Mouse (Mus musculus) small intestine, adult 2 months (tissue): ENCODE measurements at regions not wholly inside any gene's neighbourhood (a gene's known extent, or its start where the extent isn't known, plus 50 kb on each side); places are given as distances from the start of the nearest gene placed in this dataset.

Experiments used
- H3K27ac ChIP-seq: fragments of 200-500 bp; 2 replicates; pipeline ENCODE4 v1.5.1; 2012; ENCODE audit warnings: low read depth, low read length, control low read depth, inconsistent platforms; ENCODE audit not compliant: insufficient read depth
- H3K27me3 ChIP-seq: fragments of 200-500 bp; 2 replicates; pipeline ENCODE4 v1.6.1; 2012; ENCODE audit warnings: mild to moderate bottlenecking, moderate library complexity, low read length, inconsistent platforms; ENCODE audit not compliant: control insufficient read depth, insufficient read depth
- H3K36me3 ChIP-seq: fragments of 200-500 bp; 2 replicates; pipeline ENCODE4 v1.6.1; 2012; ENCODE audit warnings: mild to moderate bottlenecking, low read length, control low read depth, inconsistent platforms; ENCODE audit not compliant: control insufficient read depth, insufficient read depth
- H3K4me1 ChIP-seq: fragments of 200-500 bp; 2 replicates; pipeline ENCODE4 v1.6.1; 2012; ENCODE audit warnings: low read length, inconsistent platforms, mixed read lengths; ENCODE audit not compliant: control insufficient read depth, insufficient read depth, insufficient read length
- H3K4me3 ChIP-seq: fragments of 200-500 bp; 2 replicates; pipeline ENCODE4 v1.5.1; 2012; ENCODE audit warnings: low read depth, mild to moderate bottlenecking, control low read depth, inconsistent platforms, low read length, moderate library complexity
- CTCF ChIP-seq: fragments of 200-500 bp; IDR thresholded peaks from 2 replicates; pipeline ENCODE4 v1.5.1; 2012; ENCODE audit warnings: low read depth, mild to moderate bottlenecking, control low read depth, inconsistent platforms, low read length, moderate library complexity, mixed read lengths; ENCODE audit not compliant: insufficient replicate concordance, insufficient read length; ENCODE audit errors: extremely low read depth
- POLR2A ChIP-seq: fragments of 200-500 bp; IDR thresholded peaks from 2 replicates; pipeline ENCODE4 v1.6.1; 2012; ENCODE audit warnings: low read depth, mild to moderate bottlenecking, control low read depth, inconsistent platforms, low read length, moderate library complexity
- WGBS: fragments of 180-500 bp; shearing (Covaris S2); methylation state at CpG from one replicate; pipeline ENCODE4 v1.1.7; 2018; 5-methylcytosine and 5-hydroxymethylcytosine counted together

DNA sequence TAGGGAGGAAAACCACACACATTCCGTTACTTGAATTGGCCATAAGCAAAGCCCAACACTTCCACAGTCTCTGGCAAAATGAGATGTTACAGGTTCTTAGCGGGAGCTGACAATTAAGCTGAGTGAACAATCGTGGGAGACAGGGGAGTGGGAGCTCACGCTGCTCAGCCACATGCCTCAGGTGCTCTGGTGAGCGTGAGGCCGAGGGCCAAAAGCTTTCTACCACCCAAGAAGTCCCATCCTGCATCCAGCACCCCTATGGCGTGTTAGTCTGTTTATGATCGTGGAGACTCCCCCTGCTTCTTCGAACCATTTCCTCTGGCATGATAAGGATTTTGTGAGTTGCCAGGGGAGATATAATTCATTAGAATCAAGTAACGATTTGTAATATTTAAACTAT lies 93.3 kb downstream of the Fzd1 start:
- no peak overlapping the region for H3K27ac ChIP-seq
- WGBS = 73% methylated on average over 10 of the region's 10 CpGs
- no peaks in the 10 kb centered on the region for H3K27me3 ChIP-seq
- no peaks in the 10 kb centered on the region for H3K4me1 ChIP-seq
- TF ChIP-seq CTCF (no peak), POLR2A (no peak)
- H3K36me3 ChIP-seq = no peaks in the 10 kb centered on the region
- H3K4me3 ChIP-seq = no peak overlapping the region

DNA sequence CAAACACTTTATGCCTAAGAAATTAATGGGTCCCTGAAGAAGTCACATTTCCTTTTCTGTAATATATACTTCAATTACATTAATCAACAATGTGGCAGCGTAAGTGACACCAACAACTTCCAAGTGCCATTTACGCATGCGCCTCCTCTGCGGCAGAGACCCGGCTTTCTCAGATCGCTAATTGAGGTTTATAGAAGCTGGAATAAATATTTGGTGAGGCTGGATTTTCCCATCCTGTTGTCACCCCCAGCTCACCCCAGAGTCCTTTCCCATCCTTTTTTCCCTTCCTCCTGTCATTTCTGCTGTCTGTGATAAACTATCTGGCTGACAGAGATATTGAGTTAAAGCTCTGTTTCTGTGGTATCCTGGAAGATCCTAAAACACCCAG lies 95.6 kb downstream of the Fzd1 start:
- Histone ChIP-seq H3K4me3 (no peak overlapping the region), H3K27ac (no peak overlapping the region), H3K4me1 (no peaks in the 10 kb centered on the region), H3K27me3 (no peaks in the 10 kb centered on the region), H3K36me3 (no peaks in the 10 kb centered on the region)
- TF ChIP-seq CTCF = no peak
- TF ChIP-seq POLR2A = no peak
- WGBS = 43% methylated on average over 6 of the region's 6 CpGs

DNA sequence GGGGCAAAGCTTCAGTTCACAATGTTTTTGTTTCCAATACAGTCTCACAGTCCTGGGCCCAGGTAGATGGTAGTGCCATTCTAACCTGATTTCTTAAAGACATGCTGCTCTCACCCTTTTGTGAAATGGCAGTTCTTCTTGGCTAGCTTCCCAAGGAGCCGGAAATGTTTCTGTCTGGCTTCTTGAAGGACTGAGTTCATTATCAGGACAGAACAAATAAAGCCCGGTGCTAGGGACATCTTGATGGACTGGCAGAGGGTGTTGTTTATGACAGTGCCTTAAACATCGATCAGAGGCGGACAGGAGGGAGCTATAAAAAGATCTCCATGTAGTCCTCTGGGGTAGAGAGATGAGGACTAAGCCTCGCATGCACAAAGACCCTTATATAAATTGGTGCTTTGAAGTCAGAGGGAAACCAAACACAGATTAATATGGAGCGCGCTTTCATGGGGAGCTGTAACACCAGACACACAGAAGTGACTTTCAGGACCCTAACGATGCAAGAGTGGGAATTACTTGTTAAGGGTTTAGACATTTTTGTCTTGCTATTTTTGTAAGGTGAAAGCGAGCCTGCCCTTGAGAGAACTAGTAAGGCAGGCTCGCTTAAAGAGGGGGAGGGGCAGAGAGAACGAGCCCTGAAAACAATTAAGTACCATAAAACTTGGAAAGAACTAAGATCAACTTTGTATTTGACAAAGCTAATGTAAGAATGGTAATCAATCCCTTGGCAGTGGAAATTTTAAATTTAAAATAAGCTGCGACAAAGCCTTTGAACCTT lies 96.2 kb downstream of the Fzd1 start:
- Histone ChIP-seq H3K4me1 (no peaks in the 10 kb centered on the region), H3K27ac (no peak overlapping the region), H3K27me3 (no peaks in the 10 kb centered on the region), H3K36me3 (no peaks in the 10 kb centered on the region), H3K4me3 (no peak overlapping the region)
- TF ChIP-seq CTCF (no peak), POLR2A (no peak)
- WGBS = 20% methylated on average over 12 of the region's 12 CpGs

DNA sequence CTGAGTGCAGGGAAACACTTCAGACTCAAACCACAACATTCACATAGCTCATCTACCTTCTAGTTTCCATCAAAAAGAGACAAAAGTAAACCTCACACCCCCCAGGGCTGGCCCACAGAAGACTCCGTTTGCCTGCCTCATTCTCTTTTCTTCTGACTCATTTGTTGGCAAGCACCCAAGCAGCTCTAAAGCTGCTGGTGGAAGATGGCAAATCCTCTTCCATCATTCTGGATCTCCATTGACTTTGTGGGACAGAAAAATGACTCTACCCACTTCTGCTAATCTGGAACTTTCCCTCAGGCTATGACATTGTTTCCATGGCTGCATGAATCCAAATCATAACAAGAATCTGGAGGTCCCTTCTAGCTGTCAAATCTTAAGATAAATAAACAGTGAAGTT lies 99.9 kb downstream of the Fzd1 start:
- 18% methylated on average over 1 of the region's 1 CpGs for WGBS
- TF ChIP-seq CTCF (no peak), POLR2A (no peak)
- Histone ChIP-seq H3K4me1 (no peaks in the 10 kb centered on the region), H3K27me3 (no peaks in the 10 kb centered on the region), H3K27ac (no peak overlapping the region), H3K4me3 (no peak overlapping the region), H3K36me3 (no peaks in the 10 kb centered on the region)

DNA sequence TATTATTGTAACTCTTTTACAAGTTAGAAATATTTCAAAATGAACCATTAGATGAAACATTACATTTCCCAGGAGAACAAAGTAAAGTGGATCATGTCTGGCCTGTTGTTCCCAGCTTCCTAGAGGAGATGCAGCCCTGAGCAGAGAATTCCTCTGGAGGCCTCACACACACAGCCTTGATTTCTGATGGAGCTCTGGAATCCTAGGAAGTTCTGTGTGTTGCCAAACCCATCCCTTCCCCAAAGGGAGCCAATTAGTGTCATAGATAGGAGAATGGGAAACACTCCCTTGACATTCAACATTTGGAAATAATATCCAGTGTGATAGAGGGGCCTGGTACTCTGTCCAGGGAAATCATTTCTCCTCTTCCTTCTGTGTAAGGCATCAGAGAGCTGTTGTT lies 103.6 kb downstream of the Fzd1 start:
- no peak overlapping the region for H3K27ac ChIP-seq
- TF ChIP-seq POLR2A = no peak
- TF ChIP-seq CTCF = no peak
- H3K27me3 ChIP-seq = no peaks in the 10 kb centered on the region
- no peak overlapping the region for H3K4me3 ChIP-seq
- H3K36me3 ChIP-seq = no peaks in the 10 kb centered on the region
- no peaks in the 10 kb centered on the region for H3K4me1 ChIP-seq

DNA sequence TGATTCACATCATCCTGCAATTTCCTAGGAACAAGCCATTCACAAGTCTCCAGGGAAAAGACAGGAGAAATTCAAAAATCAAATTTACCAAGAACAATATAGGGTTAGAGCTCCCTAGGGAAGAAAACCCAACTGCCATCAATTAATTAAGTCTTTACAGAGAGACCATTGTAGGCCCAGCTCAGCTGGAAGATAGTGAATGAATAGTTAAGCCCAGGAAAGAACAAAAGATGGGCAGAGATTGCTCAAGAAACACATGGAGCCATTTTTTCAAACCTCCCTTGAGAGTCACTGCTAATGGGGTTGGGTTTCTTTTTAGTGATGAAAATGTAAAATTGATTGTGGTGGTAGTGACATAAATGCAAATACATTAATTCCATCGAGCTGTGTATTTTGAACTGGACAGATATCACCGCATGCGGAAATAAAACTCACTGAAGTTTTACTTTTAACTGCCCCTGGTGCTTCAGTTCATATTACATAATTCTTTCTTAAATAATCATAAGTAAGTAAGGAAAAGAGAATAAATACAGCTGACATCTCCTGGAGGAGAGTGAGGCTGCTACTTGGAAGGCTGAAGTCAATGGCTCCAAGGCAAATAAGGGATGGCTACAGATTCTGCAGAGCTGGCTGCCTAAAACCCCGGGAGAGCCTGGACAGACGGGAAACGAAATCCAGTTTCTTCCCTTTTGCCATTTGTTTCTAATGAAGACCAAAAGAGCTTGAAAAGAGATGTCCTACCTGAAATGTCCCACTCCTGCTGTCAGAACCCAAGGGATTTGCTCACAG lies 106.5 kb downstream of the Fzd1 start:
- WGBS = 84% methylated on average over 6 of the region's 6 CpGs
- Histone ChIP-seq H3K4me3 (no peak overlapping the region), H3K27ac (no peak overlapping the region), H3K27me3 (no peaks in the 10 kb centered on the region), H3K4me1 (no peaks in the 10 kb centered on the region), H3K36me3 (no peaks in the 10 kb centered on the region)
- TF ChIP-seq POLR2A (no peak), CTCF (no peak)

DNA sequence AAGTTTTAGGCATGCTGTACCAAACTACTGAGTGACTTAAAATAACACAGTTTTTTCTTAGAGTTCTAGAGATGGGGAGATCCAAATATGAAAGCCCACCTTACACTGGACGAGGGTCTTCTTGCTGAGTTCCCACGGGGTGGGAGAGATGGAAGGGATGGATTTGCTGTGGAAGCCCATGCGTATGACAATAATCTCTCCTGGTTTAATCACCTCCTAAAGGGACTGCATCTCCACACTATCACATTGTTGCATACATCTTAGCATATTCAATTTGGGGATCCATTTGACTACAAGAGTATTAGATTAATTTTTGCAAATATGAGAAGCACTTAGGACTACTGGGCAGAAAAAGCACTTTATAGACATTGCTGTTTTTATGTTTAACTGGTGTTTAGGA lies 107.1 kb downstream of the Fzd1 start:
- Histone ChIP-seq H3K27me3 (no peaks in the 10 kb centered on the region), H3K4me3 (no peak overlapping the region), H3K27ac (no peak overlapping the region), H3K4me1 (no peaks in the 10 kb centered on the region), H3K36me3 (no peaks in the 10 kb centered on the region)
- WGBS = 83% methylated on average over 3 of the region's 3 CpGs
- TF ChIP-seq POLR2A (no peak), CTCF (no peak)
